Mouse (Mus musculus) testis, adult 10 weeks (tissue): ENCODE measurements around the gene Fyn. TPM values are rescaled to one million over a fixed set of nuclear protein-coding genes. Genes with fewer than 3 reads are reported as not detected.

Experiments
- polyA plus RNA-seq: library from polyadenylated mRNA; stranded (reverse); fragments of 350-450 nt; fragmentation: Illumina TruSeq; extraction: RNeasy Lipid Tissue Mini Kit (QIAGEN cat#74804); gene quantifications from one replicate; pipeline ENCODE4 v1.2.3, GENCODE M21; 2014; ENCODE audit warnings: low read depth, low replicate concordance

The Fyn gene
- 34.5 TPM for polyA plus RNA-seq

GRCm38 (mm10) chr10:39368572-39369135 is at the start of gene Fyn:
Gene Fyn, plus strand, starts transcription at chr10:39368855.

GRCm38 (mm10) chr10:39612633-39612988 is 244.0 kb downstream of the Fyn start, which contains the start of gene Traf3ip2:
Gene Traf3ip2, plus strand, starts transcription at chr10:39612934.

Other genes with a start within 250 kb of the Fyn start
- gene Fam229b, start 234.9 kb upstream of the Fyn start, polyA plus RNA-seq: 2,110 TPM
- gene Tube1, start 234.9 kb upstream of the Fyn start, polyA plus RNA-seq: 7.8 TPM
- gene Ccn6, start 205.1 kb upstream of the Fyn start, polyA plus RNA-seq: 0.20 TPM
- gene Traf3ip2, start 244.1 kb downstream of the Fyn start, polyA plus RNA-seq: 0.87 TPM